Mouse (Mus musculus): ENCODE results near the gene Scgb3a1. TPM values are rescaled to one million over a fixed set of nuclear protein-coding genes. Genes with fewer than 3 reads are reported as not detected.

The Scgb3a1 gene
- polyA plus RNA-seq, 1 experiment from 2014 or later = not detected

GRCm38 (mm10) chr11:49707834-49708233 is 44.4 kb downstream of the Scgb3a1 start:
- no peak overlapping the region for H3K27ac ChIP-seq
- no peaks in the 10 kb centered on the region for H3K9me3 ChIP-seq
- WGBS = 92% methylated on average over 2 of the region's 2 CpGs
- H3K4me3 ChIP-seq (replicated peaks) = no peak overlapping the region
- ATAC-seq = no peak
- peaks cover 29% of the 10 kb centered on the region for H3K36me3 ChIP-seq
- no peak overlapping the region for H3K4me2 ChIP-seq (replicated peaks)
- no peaks in the 10 kb centered on the region for H3K27me3 ChIP-seq
- H3K4me1 ChIP-seq (replicated peaks) = peaks cover 35% of the 10 kb centered on the region
- no peak overlapping the region for H3K9ac ChIP-seq (replicated peaks)

GRCm38 (mm10) chr11:49710664-49711063 is 47.3 kb downstream of the Scgb3a1 start:
- H3K9ac ChIP-seq (replicated peaks) = peak overlapping the region; percentile 96; the same call in 1 of the 2 replicates
- H3K36me3 ChIP-seq = peaks cover 14% of the 10 kb centered on the region
- 84% methylated on average over 2 of the region's 2 CpGs for WGBS

GRCm38 (mm10) chr11:49711981-49712554 is 48.7 kb downstream of the Scgb3a1 start:
- H3K4me3 ChIP-seq (replicated peaks) = peak overlapping the region; percentile 97
- H3K27ac ChIP-seq = peak overlapping the region; percentile 96
- peak overlapping the region; percentile 96 for H3K9ac ChIP-seq (replicated peaks)
- under 1% methylated on average over 62 of the region's 70 CpGs for WGBS
- peak; percentile 87 for ATAC-seq
- H3K4me2 ChIP-seq (replicated peaks) = peak overlapping the region; percentile 72
- H3K9me3 ChIP-seq = no peaks in the 10 kb centered on the region
- peaks cover 7% of the 10 kb centered on the region; the same call in 1 of the 2 replicates for H3K36me3 ChIP-seq
- no peaks in the 10 kb centered on the region for H3K27me3 ChIP-seq
- peaks cover 47% of the 10 kb centered on the region for H3K4me1 ChIP-seq (replicated peaks)

More at GRCm38 (mm10) chr11:49710664-49711063, 47.3 kb downstream of the Scgb3a1 start:
- no peak overlapping the region for H3K27ac ChIP-seq
- ATAC-seq = no peak
- H3K4me2 ChIP-seq (replicated peaks) = peak overlapping the region; percentile 72
- peaks cover 47% of the 10 kb centered on the region for H3K4me1 ChIP-seq (replicated peaks)
- no peaks in the 10 kb centered on the region for H3K9me3 ChIP-seq
- peak overlapping the region; percentile 97 for H3K4me3 ChIP-seq (replicated peaks)
- H3K27me3 ChIP-seq = no peaks in the 10 kb centered on the region

- peak; percentile 97 for ATAC-seq
- H3K4me3 ChIP-seq (replicated peaks) = peak within 1 kb of the TSS; percentile 97
- peaks cover 47% of the 10 kb centered on the region for H3K4me1 ChIP-seq (replicated peaks)
- H3K9ac ChIP-seq (replicated peaks) = peak within 1 kb of the TSS; percentile 96
- peak within 1 kb of the TSS; percentile 72 for H3K4me2 ChIP-seq (replicated peaks)
- H3K27ac ChIP-seq = peak within 1 kb of the TSS; percentile 96
- no peaks in the 10 kb centered on the region for H3K9me3 ChIP-seq
- WGBS = 1% methylated on average over 62 of the region's 65 CpGs
- H3K36me3 ChIP-seq = 0 out of 2 replicates have a peak, but pooled peaks cover 3% of the 10 kb centered on the region
- no peaks in the 10 kb centered on the region for H3K27me3 ChIP-seq
These were observed 49.3 kb downstream of the Scgb3a1 start, which contains the start of gene Cnot6 for GRCm38 (mm10) chr11:49712555-49713335. Cnot6 (minus strand) TSS chr11:49712723.

GRCm38 (mm10) chr11:49713336-49714334 is 50.2 kb downstream of the Scgb3a1 start:
- H3K4me3 ChIP-seq (replicated peaks) = peak overlapping the region; percentile 97
- peak overlapping the region; percentile 68 for H3K4me2 ChIP-seq (replicated peaks)
- H3K9me3 ChIP-seq = no peaks in the 10 kb centered on the region
- WGBS = 35% methylated on average over 20 of the region's 20 CpGs
- peak overlapping the region; percentile 74 for H3K27ac ChIP-seq
- peak overlapping the region; percentile 55 for H3K9ac ChIP-seq (replicated peaks)
- no peaks in the 10 kb centered on the region for H3K27me3 ChIP-seq
- H3K4me1 ChIP-seq (replicated peaks) = peaks cover 41% of the 10 kb centered on the region
- 0 out of 2 replicates have a peak, but pooled peaks cover 2% of the 10 kb centered on the region for H3K36me3 ChIP-seq
- peak; percentile 41 for ATAC-seq

Other genes with a start within 250 kb of the Scgb3a1 start
- not detected in 2 replicates for gene Olfr1389, start 240.5 kb upstream of the Scgb3a1 start, polyA plus RNA-seq (2015; fragmentation: Nextera tagmentation; extraction: Ambion mirVana)
- not detected in 2 replicates for gene Olfr1388, start 227.0 kb upstream of the Scgb3a1 start, polyA plus RNA-seq (2015; fragmentation: Nextera tagmentation; extraction: Ambion mirVana)
- not detected in 2 replicates for gene Olfr1387, start 208.3 kb upstream of the Scgb3a1 start, polyA plus RNA-seq (2015; fragmentation: Nextera tagmentation; extraction: Ambion mirVana)
- gene Olfr1386, start 198.6 kb upstream of the Scgb3a1 start, polyA plus RNA-seq (2015; fragmentation: Nextera tagmentation; extraction: Ambion mirVana) = not detected in 2 replicates
- not detected in 2 replicates for gene Olfr1385, start 174.5 kb upstream of the Scgb3a1 start, polyA plus RNA-seq (2015; fragmentation: Nextera tagmentation; extraction: Ambion mirVana)
- not detected in 2 replicates for gene Olfr1384, start 156.9 kb upstream of the Scgb3a1 start, polyA plus RNA-seq (2015; fragmentation: Nextera tagmentation; extraction: Ambion mirVana)
- gene Olfr1383, start 144.0 kb upstream of the Scgb3a1 start, polyA plus RNA-seq (2015; fragmentation: Nextera tagmentation; extraction: Ambion mirVana) = not detected in 2 replicates
- not detected in 2 replicates for gene Olfr1382, start 135.4 kb upstream of the Scgb3a1 start, polyA plus RNA-seq (2015; fragmentation: Nextera tagmentation; extraction: Ambion mirVana)
- not detected in 2 replicates for gene Olfr1381, start 120.2 kb upstream of the Scgb3a1 start, polyA plus RNA-seq (2015; fragmentation: Nextera tagmentation; extraction: Ambion mirVana)
- gene Olfr1380, start 106.7 kb upstream of the Scgb3a1 start, polyA plus RNA-seq (2015; fragmentation: Nextera tagmentation; extraction: Ambion mirVana) = not detected in 2 replicates
- 1.2 and 1.8 TPM in 2 replicates for gene Flt4, start 54.3 kb upstream of the Scgb3a1 start, polyA plus RNA-seq (2015; fragmentation: Nextera tagmentation; extraction: Ambion mirVana)
- gene Cnot6, start 49.1 kb downstream of the Scgb3a1 start, polyA plus RNA-seq (2015; fragmentation: Nextera tagmentation; extraction: Ambion mirVana) = 65.6 and 65.8 TPM in 2 replicates
- gene Gfpt2, start 130.6 kb downstream of the Scgb3a1 start, polyA plus RNA-seq (2015; fragmentation: Nextera tagmentation; extraction: Ambion mirVana) = 3.9 and 4.6 TPM in 2 replicates
- 43.5 and 49.1 TPM in 2 replicates for gene Mapk9, start 183.1 kb downstream of the Scgb3a1 start, polyA plus RNA-seq (2015; fragmentation: Nextera tagmentation; extraction: Ambion mirVana)
- 8.2 and 9.5 TPM in 2 replicates for gene Rasgef1c, start 238.2 kb downstream of the Scgb3a1 start, polyA plus RNA-seq (2015; fragmentation: Nextera tagmentation; extraction: Ambion mirVana)